Mouse (Mus musculus) right cerebral cortex, postnatal 14 days (tissue): ENCODE measurements at regions not wholly inside any gene's neighbourhood (a gene's known extent, or its start where the extent isn't known, plus 50 kb on each side); places are given as distances from the start of the nearest gene placed in this dataset.
"Not testable (repeated sequence)": the region's sequence is repeated elsewhere in the genome, so short reads cannot be mapped to it uniquely, and the experiment has no call there.

Experiments
- DNase-seq: peaks from one replicate; pipeline ENCODE4 v3.0.0; 2022

DNA sequence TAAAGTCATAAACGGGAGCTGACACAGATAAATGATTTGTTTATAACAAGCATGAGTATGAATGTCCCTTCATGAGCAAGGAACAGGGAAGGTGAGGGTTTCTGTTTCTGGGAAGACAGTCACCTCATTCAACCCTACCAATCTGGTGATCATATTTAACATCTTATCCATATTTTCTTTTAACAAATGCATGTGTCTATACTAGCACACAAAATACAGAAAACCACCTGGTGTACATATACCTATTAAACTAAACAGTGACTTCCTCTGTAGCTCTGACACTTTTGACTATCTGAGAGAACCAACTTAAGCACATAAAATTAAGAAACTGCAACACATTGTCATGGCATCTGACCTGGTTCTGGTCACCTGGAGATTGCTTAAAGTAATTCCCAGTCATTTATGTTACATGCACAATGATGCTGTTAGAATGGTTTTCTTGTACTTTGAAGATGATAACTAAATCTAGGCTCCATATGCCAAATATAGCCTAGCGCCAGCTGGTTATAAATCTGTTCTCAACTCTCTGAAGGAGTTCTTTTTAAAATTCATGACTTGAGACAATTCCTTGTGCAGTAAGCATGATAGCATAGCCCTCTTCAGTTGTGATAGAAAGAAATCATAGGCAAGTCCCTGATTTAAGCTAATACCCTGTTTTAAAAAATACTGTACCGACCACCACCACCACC, 1163.6 kb upstream of the Tyrp1 start:
- peak; percentile 4 for DNase-seq

DNA sequence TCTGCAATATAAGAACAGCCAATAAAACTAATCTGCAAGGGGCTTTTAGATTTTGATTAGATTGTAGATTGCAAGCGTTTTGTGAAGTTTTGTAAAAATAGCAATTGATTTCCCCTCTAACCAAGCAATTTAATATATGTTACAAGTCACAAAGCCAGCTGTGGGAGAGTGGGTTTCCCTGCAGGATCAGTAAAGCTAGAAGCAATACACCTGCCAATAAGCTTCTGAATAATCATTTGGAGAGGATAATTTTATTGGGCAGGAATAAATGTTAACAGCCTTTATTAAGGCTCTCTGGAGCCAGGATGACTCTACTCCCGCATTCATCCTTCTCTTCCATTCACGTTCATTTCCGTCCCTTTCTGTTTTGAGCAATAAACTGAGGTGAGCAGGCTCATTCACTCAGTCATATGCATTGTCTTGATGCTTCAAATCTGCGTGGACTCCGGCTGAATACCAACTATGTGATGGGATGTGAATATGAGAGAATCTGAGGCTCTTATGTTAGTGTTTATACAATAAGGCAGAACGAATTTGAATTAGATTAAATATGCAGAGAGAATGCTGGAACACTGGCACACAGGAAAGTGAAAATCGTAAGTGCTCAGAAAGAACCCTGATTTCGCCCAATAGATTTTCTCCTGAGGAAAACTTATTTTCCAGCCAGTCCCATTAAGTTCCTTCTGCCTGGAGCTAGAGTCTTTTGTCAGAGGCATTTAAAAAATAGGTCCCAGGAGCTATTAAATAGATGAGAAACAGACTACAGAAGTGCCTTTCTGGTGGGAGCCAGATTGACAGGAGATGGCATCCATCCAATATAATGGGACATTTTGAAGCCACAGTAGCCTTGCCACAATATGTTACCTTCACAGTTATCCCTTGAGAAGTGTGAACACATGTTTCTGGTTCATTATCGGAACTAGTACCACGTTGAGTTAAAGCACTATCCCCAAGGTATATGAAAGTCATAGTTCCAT, 1138.8 kb upstream of the Tyrp1 start:
- no peak for DNase-seq

DNA sequence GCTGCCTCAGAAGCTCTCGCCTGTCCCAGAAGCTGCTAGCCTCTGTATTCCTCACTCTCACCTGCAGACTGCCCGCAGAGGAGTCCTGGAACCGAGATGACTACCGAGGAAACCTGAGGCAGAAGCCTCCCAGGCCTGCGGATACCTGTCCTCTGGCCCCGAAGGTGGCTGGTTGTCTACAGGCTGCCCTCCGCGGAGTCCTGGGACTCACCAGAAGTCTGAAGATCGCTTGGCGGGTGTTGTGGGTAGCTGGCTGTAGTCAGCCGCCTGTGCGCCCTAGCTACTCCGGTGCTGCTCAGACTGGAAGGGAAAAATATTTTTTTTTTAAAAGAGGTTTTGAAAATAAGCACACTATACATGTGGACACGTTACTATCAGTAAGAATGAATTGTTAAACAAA, 1113.0 kb upstream of the Tyrp1 start:
- not testable (repeated sequence) for DNase-seq

DNA sequence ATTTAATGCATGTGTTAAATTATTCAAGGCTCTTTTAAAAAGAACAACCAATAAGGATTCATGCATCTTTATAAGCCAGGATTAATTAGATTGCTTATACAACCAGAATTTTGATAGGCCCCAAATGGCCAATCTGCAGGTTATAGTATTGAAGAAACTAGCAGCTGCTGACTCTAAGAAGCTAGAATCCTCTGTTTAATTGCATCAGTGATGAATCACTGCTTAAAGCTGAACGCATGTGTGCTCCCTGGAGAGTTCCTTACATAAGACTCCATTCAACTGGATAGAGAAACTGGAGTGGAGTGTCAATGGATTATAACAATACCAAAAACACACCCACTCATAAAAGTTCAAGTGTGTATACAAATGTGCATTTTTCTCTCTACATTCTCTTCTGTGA, 1109.8 kb upstream of the Tyrp1 start:
- no peak for DNase-seq

DNA sequence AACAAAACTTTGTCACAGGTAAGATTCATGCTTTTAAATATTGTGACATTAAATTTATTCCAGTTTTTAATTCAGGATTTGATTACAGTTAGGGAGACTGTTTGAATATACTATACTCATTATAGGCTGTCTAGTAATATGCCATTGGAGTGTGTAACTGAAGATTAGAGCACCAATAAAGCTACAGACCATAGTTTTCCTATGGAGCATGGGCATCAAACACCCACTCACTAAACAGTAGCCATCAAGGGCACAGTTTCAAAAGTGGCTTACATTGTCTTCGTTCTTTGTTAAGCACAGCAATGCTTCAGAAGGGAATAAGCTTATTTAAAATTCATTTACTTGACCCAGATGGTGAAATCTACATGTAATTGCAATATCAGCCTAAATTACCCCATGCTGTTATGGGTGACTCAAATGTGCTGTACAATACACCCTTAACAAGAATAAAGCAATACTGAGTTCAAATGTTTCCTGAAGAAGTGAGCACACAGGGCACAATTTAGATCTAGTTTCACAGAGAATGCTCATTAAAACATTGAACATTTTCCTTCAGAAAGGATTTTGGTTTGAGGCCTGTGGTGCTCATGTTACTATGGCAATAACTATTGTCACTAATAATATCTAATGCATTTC, 1092.9 kb upstream of the Tyrp1 start:
- no peak for DNase-seq
